Mouse (Mus musculus) lung, postnatal 0 days (tissue): ENCODE data around the gene Trappc2l.

Experiments used
- CTCF ChIP-seq: IDR thresholded peaks from 2 replicates; pipeline ENCODE4 v1.5.1; 2016; ENCODE audit warnings: antibody characterized with exemption, mild to moderate bottlenecking
- EP300 ChIP-seq: IDR thresholded peaks from 2 replicates; pipeline ENCODE4 v1.6.1; 2016; ENCODE audit warnings: antibody characterized with exemption, mild to moderate bottlenecking, control low read depth

GRCm38 (mm10) chr8:122633205-122633604, 21.8 kb downstream of the Trappc2l start:
- TF ChIP-seq CTCF (no peak), EP300 (no peak)
